Mouse (Mus musculus) gastrocnemius, postnatal 36 days (tissue): ENCODE results near the gene Zfp768. TPM values are rescaled to one million over a fixed set of nuclear protein-coding genes. Genes with fewer than 3 reads are reported as not detected.
"Not testable (repeated sequence)": the region's sequence is repeated elsewhere in the genome, so short reads cannot be mapped to it uniquely, and the experiment has no call there.

Experiments
- DNase-seq, 2 experiments: peaks; one replicate each; pipeline ENCODE4 v3.0.0; 2022
- intact Hi-C: fragments of 180-260 bp; cut with DNase I; formaldehyde crosslinking; loops from one replicate; pipeline ENCODE4 v1.15.1; 2025
- total RNA-seq, 2 experiments: library from RNA; stranded (reverse); gene quantifications; 2 replicates each; pipeline ENCODE4 v1.2.3; 2021

Gene Zfp768
- total RNA-seq, 2 experiments from 2014 or later, result 29.4 to 30.7 TPM

DNA sequence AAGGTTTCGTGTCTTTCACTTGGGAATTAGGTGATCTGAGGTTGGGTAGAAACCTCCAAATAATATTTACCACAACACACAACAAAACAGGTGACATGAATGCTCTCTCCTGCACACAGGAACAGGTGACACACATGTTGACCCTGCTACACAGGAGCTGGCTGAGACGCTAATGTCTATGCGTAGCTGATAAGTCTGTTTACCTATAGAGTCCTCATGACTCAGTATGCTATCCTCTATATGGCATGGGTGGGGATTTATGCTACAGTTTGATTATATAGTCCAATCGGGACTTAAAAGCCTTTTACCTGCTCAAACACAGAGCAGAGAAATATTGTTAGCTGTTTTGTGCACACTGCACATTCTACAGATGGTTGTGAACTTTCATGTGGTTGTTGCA, 14.9 kb upstream of the Zfp768 start:
- intact Hi-C loops, result loop anchor here (5.0 kb wide), 2 partner anchors 122 to 142 kb away; no protein-coding TSS in a partner anchor
- DNase-seq, result no peak

DNA sequence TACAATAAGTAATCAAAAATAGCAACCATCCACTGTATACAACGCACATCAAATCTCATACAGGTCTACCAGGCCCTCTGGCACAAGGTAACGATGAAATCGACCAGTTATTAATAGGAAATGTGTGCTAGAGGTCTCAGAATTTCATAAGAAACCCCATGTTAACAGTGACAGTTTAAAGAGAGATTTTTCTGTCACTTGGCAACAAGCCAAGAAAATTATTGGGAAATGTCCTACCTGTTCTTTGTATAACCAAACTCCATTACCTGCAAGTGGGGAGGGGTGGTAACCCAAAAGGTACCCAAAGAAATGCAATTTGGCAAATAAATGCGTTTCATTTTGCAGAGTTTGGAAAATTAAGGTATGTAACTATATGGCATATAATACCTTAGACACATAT, 13.1 kb upstream of the Zfp768 start:
- intact Hi-C loops, result no loop called here
- no peak for DNase-seq

DNA sequence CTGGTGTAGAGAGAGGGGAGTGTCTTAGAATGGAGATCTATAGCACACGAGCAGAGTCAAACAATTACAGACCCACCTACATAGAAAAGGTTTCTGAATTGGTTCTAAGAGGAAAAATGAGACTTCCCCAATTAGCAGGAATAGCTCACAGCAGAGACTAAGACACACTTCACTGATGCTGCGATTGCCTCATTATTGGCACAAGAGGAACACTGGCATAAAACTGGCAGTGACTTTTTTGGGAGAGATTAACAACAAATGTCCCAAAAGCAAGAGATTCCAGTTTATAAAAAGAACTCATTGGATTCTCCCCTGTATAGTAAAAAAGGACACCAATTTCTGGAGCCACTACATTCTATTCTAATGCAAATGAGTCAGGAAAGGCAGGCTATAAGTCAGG, 12.5 kb upstream of the Zfp768 start:
- no peak for DNase-seq
- intact Hi-C loops, result no loop called here

DNA sequence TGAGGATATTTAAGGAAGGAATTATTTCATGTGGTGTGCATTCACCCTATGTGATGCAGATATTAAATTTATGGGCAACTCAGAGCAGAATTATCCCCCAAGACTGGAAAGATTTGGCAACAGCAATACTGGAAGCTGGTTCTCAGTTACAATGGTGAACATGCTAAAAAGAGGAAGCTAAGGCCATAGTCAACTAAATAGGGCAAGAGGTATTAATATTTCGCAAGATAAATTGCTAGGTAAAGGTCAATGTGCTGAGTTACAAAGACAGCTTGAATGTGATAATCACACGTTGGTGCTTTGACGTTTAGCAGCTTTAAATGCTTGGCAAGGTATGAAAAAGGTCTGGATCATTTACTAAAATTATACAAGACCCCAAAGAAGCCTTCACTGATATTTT, 10.4 kb upstream of the Zfp768 start:
- DNase-seq, result no peak
- intact Hi-C loops, result no loop called here

DNA sequence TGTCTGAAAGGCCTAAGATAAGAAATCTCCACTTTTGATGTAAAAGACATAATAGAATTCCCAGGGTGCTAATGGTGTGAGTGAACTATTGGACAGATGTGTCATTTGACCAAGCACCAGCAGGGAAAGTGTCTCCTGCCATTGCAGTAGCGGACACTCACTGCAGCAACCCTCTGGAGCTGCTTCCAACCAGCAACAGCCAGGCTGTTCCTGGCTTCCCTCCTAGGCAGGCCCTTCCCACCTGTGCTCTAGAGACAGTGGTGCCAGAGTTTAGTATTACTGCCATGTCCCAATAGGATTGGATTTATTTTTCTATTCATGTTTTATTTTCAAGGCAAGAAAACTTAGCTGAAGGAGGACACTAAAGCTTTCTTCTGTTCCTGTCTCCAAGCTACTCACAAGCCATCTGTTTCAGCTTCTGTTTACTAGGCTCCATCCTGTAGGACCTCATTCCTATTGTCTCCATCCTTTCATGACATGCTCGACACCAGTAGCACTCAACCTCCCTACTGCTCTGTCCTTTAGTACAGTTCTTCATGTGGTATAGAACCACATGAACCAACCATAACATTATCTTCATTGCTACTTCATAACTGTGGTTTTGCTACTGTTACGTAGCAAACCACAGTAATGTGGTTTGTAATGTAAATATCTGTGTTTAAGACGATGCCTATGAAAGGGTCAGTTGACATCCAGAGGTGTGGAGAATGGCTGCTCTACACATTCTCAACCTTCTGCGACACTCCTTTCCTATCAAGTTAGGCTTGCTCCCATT, 6.0 kb upstream of the Zfp768 start:
- intact Hi-C loops, result no loop called here

DNA sequence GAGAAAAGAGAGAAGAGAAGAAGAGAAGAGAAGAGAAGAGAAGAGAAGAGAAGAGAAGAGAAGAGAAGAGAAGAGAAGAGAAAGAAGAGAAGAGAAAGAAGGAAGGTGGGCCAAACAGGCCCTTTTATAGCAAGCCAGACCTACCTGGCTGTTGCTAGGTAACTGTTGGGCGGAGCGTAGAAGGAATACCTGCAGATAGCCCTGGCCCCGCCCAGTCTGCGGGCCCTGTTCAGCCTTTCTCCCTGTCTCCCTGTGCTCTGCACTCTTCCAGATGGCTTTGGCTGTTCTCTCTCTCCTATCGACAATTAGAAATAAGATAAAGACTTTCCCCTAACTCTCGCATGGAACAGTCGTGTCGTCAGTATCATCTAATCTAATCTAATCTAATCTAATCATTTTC, 1.3 kb upstream of the Zfp768 start:
- no peak for DNase-seq
- intact Hi-C loops, result loop anchor here (5.0 kb wide), 1 partner anchor 126 kb away; no protein-coding TSS in a partner anchor

More for the DNA sequence above, 6.0 kb upstream of the Zfp768 start:
- no peak for DNase-seq

DNA sequence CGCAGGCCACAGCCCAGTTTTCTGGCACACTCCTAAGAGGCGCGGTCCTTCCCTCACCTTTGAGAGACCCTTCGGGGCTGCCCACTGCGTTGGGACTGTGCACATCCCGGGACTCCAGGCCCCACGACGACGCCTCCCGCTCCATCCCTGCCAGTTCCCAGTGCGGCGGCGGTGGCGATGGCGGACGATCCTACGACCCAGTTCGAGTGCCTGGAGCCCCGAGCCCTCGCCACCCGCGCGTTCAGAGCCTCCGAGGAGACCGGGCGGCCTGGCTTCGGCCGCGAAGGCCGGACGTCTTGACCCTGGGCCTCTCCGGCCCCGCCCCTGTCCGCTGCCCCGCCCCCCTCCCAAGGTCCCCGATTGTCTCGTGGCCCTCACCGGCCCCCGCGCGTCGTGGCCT, 297 bp downstream of the Zfp768 start:
- intact Hi-C loops, result loop anchor here (5.0 kb wide), 1 partner anchor 127 kb away; no protein-coding TSS in a partner anchor

DNA sequence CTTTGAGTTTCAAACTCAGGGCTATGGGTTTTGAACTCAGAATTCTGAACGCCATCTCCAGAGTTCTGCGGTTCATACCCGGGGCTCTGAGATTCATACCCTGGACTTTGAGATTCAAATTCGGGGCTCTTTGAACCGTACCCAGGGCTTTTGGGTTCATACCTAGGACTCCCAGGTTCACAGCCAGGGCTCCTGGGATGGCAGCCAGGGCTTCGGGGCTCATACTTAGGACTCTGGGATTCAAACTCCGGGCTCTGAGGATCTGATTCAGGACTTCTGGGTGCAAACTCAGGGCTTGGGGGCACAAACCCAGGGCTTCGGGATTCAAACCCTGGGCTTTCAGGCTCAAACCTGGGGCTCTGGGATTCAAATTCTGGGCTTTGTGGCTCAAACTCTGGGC, 1.0 kb downstream of the Zfp768 start:
- intact Hi-C loops, result loop anchor here (5.0 kb wide), 1 partner anchor 77 kb away; no protein-coding TSS in a partner anchor
- DNase-seq, result no peak

More for the DNA sequence above, 297 bp downstream of the Zfp768 start:
- no peak for DNase-seq

DNA sequence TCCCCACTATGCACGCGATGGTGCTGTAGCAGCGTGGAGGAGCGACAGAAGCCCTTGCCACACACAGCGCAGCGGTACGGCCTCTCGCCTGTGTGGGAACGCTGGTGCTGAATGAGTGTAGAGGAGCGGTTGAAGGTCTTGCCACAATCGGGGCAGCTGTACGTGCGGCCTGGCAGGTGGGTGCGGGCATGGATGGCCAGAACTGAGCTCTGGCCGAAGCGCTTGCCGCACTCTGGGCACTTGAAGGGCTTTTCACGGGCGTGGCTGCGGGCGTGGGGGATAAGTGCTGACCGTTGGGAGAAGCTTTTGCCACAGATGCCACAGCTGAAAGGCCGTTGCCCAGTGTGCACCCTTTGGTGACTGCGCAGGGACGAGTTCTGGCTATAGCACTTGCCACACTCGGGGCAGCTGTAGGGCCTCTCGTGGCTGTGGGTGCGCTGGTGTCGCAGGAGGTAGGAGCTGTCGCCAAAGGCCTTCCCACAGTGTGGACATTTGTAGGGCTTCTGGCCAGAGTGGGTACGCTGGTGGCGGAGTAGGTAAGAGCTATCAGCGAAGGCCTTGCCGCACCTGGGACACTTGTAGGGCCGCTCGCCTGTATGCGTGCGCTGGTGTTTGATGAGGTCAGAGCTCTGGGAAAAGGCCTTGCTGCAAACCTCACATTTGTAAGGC, 1.9 kb downstream of the Zfp768 start:
- DNase-seq, result no peak
- intact Hi-C loops, result loop anchor here (5.0 kb wide), 1 partner anchor 76 kb away; no protein-coding TSS in a partner anchor

DNA sequence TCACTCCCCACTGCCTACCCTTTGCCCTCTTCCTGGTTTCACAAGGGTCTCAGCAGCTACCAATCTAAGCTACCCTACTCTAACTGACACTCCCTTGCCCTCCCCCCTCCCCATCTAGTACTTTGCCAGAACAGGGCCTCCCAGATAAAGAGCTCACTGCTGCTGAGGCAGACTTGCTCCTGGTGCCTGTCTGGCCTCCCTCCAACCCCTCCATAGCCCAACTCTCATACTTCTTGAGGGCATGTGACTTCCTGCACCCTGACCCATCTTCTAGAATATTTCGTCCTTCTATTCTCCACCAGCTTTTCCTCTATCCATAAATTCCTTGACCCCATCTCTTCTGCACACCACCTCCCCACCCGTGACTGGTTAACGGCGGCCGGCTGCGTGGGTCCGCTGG, 2.5 kb downstream of the Zfp768 start:
- no peak for DNase-seq
- intact Hi-C loops, result loop anchor here (5.0 kb wide), 1 partner anchor 76 kb away; no protein-coding TSS in a partner anchor

DNA sequence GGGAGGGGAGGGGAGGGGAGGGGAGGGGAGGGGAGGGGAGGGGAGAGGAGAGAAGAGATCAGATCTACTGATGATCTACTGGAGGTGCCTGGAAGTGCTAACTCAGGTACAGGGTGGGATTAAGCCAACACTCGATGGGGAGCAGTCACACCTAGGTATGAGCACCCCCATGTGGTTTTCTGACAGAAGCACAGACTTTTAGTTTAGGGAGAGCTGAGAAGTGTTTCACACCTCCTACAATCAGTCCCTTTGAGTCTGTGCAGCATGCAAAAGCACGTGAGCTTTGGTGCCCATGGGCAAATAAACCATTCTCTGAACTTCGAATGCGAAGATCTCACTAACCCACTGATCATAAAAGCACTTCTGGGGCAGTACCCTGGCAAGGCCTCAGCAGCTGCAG, 3.1 kb downstream of the Zfp768 start:
- no peak for DNase-seq
- intact Hi-C loops, result loop anchor here (5.0 kb wide), 1 partner anchor 75 kb away; no protein-coding TSS in a partner anchor

DNA sequence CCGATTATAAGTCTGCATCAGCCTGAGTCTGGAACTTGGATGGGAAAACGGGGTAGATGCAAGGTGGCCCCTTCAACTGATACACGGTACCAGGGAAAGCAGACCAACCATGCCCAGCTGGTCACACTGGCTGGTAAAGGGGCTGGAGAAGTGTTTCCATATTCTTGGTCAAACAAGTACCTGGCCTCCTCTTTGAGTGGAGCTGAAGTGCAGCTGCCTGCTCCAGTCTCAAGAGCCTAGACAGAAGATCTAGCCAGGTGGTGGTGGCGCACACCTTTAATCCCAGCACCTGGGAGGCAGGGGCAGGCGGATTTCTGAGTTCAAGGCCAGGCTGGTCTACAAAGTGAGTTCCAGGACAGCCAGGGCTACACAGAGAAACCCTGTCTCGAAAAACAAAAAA, 3.5 kb downstream of the Zfp768 start:
- not testable (repeated sequence) for DNase-seq
- intact Hi-C loops, result loop anchor here (5.0 kb wide), 1 partner anchor 75 kb away; no protein-coding TSS in a partner anchor

DNA sequence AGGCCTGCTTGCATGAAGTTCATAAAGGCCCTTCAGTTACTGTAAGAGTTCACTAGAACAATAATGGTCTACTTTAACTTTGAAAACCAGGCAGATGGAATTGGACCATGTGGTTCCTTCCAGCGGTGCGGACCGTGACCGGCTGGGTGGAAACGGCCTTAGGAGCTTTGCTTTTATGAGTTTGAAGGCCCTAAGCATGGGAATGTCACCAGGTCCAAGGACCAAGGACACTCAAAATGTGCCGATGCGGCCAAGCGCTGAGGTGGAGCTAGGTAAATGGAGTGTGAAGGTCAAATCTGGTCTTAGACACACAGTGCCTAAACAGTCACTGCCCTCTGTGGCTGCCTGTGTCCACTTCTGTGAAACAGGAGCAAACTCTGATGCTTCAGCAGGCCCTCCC, 4.0 kb downstream of the Zfp768 start:
- DNase-seq, result no peak
- intact Hi-C loops, result loop anchor here (5.0 kb wide), 1 partner anchor 74 kb away; no protein-coding TSS in a partner anchor

DNA sequence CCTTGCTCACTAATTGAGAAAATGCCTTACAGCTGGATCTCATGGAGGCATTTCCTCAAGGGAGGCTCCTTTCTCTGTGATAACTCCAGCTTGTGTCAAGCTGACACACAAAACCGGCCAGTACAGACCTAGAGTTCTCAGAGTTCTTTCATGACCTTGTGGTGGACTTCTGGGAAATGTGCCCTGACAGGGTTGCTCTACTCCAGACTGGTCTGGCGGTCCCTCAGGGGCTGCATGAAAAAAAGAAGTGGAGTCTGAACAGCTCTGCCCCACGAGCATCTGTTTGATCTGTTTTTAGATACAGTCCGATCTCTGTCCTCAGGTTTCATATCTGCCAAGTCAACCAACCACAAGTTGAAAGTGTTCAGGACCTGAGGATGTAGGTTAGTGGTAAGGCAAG, 7.8 kb downstream of the Zfp768 start:
- intact Hi-C loops, result no loop called here
- no peak for DNase-seq

DNA sequence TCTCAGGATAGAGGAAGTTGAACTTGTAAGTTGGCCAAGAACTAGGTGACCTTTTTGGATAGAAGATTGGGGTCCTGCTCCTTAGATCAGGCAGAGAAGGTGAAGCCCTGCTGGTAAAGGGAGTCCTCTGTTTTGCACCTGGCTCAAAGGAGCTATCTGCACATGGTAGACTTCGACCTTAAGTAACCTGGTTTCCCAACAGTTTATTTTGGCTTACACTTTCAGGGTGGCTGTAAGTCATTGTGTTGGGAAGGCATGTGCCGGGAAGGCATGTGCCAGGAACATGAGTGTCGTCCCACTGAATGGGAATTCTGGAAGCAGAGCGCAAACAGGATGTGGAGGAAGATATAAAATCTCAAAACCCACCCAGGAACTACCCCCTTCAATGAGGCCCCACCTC, 9.8 kb downstream of the Zfp768 start:
- intact Hi-C loops, result no loop called here
- DNase-seq, result no peak

DNA sequence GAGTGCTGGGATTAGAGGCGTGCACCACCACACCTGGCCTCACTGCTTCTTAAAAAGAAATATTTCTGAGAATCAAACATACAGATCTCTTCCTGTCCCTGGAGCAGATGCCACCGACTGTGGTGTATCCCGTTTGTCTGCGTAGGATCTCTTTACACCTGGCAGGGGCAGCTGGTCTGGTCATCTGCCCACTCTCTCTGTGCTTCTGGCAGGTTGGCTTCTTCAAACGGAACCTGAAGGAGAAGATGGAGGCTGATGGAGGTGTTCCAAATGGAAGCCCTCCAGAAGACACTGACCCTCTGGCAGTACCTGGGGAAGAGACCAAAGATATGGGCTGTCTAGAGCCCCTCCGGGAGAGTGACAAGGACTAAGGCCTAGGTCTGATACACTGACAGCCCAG, 12.1 kb downstream of the Zfp768 start:
- intact Hi-C loops, result no loop called here
- DNase-seq, result no peak

DNA sequence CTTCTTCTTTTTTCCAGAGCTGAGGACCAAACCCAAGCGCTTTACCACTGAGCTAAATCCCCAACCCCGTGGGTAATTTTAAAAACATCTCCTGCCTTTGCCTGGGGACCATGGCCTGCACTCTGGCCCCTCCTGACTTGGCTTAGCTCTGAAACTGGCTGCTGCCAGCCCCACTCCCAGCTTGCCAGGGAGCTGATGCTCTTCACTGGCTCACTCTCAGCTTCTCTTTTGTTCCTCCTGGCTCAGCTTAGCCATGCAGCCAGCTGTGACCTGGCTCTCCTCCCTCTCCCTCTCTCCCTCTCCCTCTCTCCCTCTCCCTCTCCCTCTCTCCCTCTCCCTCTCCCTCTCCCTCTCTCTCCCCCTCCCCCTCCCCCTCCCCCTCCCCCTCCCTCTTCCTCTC, 18.7 kb downstream of the Zfp768 start:
- peak; percentile 59 for DNase-seq
- intact Hi-C loops, result no loop called here

DNA sequence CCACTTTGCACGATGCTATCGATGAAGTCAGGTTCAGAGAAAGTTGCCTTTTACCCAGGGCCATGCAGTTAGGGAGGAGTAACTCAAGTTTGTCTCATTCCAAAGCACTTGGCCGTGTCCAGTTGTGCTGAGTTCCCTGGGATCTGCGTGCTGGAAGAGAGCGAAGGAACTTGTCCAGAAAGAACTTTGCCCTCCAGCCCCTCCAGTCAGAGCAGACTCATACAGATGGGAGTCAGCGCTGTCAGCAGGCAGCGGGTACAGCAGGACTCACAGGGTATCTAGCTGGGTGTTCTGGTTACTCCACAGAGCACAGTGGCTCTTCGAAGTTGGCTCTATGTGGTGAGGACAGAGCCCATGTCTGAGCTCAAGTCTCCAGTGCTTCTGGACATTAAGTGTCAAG, 19.8 kb downstream of the Zfp768 start:
- intact Hi-C loops, result no loop called here

DNA sequence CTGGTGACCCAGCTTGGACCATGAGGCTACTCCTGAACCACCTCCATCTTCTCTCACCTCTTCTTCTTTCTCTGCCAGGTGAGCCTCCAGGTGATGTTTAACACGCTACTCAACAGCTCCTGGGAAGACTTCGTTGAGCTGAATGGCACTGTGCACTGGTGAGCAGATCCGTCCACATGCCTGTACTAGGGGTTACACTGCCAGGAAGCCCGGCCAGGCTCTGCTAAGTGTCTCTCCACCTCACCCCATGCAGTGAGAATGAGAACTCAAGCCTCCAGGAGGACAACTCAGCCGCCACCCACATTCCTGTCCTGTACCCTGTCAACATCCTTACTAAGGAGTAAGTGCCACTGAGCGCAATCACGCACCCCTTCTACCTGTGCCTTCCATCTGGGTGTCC, 20.4 kb downstream of the Zfp768 start:
- intact Hi-C loops, result no loop called here

More for the DNA sequence above, 19.8 kb downstream of the Zfp768 start:
- no peak for DNase-seq

DNA sequence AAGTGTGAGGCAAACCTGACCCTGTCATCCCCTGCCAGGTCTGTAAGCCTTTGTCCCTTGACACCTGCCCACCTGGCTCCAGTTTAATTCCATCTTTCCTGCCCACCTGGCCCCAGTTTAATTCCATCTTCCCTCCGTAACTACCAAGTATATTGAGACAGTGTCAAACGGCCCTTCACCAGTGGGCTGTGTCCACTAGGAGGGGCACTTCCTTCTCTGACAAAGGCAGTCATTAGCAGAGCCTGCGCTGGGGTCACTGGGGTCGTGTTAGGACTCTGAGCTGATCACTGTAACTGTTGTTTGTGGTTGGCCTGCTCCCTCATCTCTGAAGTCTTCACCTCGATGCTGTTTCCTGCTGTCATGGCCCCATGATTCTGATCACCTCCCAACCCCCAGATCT, 23.3 kb downstream of the Zfp768 start:
- intact Hi-C loops, result no loop called here
- DNase-seq, result no peak

More for the DNA sequence above, 20.4 kb downstream of the Zfp768 start:
- no peak for DNase-seq

DNA sequence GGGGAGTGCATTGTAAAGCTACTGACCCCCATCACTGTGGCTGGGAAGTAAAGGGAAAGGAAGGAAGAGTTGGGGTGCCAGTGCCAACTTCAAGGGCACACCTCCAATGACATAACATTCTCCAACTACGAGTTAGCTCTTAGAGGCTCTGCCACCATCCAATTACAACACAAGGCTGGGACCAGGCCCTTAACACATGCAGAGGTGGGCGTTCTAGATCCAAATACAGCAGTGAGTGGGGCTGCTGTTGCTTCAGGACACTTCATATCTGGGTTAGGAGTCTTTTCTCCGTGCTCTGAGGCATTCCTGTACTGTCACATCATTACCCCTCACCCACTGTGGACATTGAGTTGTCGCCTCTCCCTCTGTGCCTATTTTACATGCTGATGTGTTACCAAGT, 24.3 kb downstream of the Zfp768 start:
- intact Hi-C loops, result no loop called here
- DNase-seq, result no peak

DNA sequence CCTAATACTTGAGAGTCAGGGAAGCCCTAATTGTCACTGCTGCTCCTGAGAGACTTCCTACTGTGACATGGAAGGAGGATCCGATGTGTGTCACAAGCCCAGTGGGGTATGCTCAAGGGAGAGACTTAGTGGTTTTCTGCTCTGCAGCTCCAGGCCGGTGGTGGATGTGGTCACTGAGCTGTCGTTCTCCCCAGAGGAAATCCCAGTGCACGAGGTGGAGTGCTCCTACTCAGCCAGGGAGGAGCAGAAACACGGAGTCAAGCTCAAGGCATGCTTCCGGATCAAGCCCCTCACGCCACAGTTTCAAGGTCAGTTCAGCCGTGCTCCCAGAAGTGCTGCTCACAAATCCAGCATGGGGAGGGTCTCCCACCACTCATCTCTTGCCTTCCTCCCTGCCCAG, 31.5 kb downstream of the Zfp768 start:
- DNase-seq, result no peak
- intact Hi-C loops, result no loop called here
